Mouse (Mus musculus) megakaryocyte, adult 5-6 weeks (primary cell): ENCODE data around the gene Magi1. TPM values are rescaled to one million over a fixed set of nuclear protein-coding genes. Genes with fewer than 3 reads are reported as not detected.

Experiments
- ATAC-seq: 2 replicates; pipeline ENCODE4 v1.8.0; 2016; ENCODE audit warnings: mild to moderate bottlenecking, inconsistent platforms; ENCODE audit not compliant: poor library complexity, severe bottlenecking
- total RNA-seq, 2 experiments: library from RNA; stranded (forward) in 1 of 2; stranded (reverse) in 1 of 2; fragments of 153-499, 151-499 nt in 1 of 2; fragments of 221-1000, 200-1000 nt in 1 of 2; gene quantifications; 2 replicates each; pipeline versions ENCODE4 v1.2.3 to v1.2.4; 2015 to 2017

Magi1 gene
- total RNA-seq, 2 experiments from 2014 or later, result 0.09 TPM; not detected in 1

DNA sequence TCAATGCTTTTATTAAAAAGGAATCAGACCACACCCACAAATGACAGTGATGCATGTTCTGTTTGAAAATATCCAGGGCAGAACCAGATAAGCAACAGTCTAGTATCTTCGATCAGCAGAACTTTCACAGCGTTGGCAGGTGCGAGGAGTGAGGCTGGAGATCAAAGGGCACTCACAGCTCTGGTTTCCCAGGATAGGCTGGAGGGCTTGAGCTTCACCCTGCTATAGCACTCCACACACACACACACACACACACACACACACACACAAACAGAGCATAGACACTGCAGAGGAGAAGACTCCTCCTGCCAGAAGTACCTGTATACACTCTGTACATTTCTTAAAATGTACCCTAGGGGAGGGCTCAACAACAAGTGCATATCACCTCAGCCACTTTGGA lies 214.3 kb downstream of the Magi1 start:
- no peak for ATAC-seq

DNA sequence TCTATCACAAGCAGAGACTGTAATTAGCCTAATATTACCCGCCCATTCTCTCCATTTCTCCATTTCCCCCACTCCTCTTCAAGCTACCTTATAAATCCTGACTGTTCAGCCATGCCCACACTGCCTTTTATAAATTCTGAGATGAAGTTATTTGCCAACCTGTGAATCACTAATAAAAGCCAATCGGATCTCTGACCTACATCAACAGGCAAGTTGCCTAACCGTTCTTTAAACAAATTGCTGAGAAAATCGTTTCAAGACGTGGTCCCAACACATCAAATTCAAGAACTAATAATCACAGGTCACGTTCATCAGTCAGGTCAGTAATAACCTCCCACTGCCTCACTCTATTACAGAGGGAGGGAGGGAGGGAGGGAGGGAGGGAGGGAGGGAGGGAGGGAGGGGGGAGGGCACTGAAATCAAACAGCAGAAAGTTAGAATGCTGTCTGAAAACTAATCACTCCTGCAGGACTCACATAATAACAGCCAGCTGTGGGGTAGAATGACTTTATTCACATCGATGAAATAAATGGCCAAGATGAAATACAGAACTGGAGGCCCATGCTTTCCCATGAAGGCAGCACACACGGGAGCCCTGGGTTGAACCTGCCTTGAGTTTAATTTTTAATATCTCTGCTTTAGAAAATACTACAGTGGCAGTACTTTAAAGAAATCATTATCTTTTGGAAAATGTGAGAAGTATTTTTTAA lies 215.8 kb downstream of the Magi1 start:
- ATAC-seq, result no peak

DNA sequence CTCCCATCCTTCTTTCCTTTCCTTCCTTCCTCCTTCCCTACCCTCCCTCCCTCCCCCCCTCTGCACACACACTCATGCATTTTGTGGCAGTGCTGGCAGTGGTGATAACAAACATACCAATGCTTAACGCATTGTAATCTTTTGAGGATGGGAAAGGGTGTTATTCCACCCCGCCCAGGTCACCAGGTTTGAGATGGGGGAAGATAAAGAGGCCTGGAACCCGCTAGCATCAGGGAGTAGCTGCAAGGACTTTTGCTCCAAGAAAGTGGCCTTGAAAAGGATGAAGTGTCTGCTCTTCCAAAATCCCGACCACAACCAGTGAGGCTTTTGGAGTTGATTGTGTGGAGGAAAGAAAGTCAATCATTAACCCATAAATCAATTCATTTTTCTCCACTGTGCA lies 218.9 kb downstream of the Magi1 start:
- ATAC-seq, result no peak

DNA sequence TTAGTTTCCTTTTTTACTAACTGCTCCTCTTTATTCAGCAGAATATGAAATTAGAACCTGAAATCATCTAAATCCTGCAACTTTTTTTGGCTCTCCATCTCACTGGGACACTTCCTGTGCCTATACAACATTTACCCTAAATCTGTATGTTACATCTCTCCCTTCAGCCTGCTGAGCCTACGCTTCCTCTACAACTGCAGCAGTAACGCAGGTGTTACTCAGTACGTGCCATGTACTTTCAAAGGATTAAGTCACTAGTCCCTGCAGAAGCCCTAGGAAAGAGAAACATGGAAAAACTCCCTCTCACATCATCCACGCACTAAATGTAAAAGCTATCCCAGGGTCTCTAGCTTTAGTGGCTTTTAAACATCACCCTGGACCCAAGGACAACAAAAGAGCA lies 220.2 kb downstream of the Magi1 start:
- ATAC-seq, result no peak

DNA sequence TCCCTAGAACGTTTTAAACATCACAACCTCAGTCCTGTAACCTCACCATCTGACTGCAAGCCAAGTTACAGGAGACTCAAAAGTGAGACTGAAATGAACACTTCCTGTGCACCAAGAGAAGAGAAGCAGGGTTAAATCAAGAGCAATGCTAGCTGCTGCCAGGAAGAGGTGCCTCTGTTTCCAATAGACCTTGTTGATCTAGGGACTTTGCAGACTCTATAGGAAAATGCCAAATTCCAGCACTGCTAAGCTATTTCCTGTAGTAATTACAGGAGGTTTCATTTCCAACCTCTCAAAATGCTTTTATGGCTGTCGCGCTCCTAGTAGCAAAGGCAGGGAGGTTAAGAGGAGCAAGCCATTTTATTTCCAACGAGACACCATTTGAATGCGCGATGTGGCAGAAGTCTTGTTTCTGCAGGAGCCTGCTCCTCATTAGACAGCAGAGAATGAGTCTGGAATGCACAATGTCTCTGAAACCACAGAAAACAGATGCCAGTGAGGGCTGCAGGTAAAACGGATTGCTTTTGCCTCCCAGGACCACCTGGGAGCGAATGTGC lies 222.2 kb downstream of the Magi1 start:
- ATAC-seq, result no peak

DNA sequence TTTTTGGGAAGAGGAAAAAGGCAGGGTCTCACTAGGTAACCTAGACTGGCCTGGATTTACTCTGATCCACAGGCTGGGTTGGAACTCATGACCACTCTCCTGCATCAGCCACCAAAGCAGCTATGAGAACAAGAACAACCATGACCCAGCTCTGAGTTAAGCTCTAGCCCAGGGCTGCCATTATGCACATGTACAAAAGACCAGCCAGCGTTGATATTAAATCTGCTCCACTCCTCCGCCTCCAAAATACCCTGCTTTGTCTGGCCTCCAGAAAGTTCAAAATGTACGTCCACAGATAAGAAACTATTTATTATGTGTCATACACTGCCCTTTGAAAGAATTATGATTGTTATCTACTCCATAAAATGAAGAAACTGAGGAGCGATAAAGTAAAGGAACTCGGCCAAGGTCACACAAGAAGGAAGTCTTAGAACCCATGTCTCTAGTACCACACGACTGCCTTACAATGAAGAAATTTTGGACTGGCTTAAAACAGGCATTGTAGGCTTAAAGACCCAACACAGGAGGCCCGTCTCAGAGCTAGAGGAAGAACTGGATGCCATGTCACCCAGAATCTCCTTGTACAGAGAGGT lies 223.0 kb downstream of the Magi1 start:
- no peak for ATAC-seq

DNA sequence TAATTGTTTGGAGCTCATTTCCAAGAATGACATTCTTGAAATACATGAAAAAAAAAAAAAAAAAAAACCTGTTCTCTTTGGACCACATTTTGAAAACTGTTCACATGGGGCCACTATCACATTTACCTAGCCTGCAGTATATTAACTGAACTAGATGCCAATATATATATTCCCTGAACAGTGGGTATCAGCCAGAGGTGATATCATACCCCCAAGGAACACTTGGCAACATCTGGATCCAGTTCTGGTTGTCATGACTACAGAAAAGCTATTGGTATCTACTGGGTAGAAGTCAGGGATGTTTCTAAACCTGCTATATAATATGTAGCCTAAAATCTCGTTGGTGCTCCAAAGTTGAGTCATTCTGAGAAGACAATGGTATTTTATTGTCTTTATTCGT lies 224.6 kb downstream of the Magi1 start:
- ATAC-seq, result no peak

DNA sequence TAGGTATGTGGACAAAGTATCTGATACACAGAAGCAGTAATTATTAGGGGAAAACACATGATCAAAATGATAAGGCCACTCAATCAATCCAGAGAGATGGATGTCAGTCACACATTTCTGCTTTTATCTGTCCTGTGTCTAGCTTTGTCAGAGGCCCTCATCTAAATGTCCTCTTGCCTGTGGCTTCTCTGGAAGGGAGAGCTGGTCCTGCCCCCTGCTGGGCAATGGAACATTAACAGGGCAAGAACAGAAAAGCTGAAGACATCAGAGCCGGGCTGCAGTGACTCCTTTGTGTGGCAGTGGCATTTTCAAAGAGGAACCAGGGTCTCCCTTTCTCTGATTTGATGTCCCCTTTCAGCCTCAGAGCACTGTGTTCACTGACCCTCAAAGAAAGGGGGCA lies 229.8 kb downstream of the Magi1 start:
- peak; percentile 35; the same call in 1 of the 2 replicates for ATAC-seq

DNA sequence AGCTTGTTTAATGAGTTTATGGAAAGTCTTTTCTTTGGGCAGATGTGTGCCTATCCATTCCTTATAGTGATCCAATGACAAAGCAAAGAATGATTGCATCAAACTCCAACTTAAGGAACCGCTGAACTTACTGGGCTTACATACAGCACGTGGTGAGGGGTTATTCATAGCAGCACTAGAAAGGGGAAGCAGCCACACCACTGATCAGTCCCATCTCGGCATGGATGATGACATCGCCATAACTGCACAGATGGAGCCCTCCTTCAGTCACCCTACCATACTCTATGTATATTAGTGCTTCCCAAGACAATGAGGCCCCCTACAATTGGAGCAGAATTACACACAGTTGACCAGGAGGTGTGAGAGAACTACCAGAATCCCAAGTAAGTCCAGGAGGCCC lies 238.5 kb downstream of the Magi1 start:
- peak; percentile 91 for ATAC-seq

DNA sequence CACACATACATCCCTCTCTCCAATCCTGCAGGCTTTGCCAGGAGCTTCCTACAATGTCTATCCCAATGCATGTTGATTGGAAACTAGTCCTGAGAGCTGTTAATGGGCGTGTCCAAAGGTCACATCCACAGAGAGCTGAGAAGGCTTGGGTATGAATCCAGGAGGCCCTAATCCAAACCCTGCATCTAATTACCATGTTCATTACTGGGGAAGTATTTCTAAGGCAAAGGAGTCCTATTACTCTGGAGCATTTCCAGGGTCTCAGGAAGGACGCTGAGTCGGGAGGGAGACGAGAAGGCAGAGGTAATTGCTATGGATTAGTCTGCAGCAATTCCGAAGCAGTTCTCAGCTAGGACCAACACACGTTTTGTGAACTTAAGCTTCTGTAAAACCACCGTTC lies 240.3 kb downstream of the Magi1 start:
- no peak for ATAC-seq

DNA sequence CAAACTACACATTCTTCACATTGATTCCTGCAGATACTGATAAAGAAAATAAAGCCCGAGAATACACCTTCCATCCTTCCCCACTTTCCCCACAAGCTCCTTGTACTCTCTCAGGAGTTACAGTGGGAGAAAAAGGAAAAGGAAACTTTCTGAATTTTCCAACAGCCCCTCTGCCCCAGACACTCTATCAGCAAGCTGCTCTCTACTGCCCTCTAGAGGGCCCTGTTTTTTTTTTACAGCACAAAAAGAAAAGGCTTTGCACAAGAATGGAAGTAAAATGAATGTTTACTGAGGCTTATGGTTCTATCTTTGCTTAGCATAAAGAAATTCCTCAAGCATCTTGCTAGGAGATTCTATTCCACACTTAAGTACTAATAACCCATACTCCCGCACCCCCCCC lies 243.6 kb downstream of the Magi1 start:
- no peak for ATAC-seq

DNA sequence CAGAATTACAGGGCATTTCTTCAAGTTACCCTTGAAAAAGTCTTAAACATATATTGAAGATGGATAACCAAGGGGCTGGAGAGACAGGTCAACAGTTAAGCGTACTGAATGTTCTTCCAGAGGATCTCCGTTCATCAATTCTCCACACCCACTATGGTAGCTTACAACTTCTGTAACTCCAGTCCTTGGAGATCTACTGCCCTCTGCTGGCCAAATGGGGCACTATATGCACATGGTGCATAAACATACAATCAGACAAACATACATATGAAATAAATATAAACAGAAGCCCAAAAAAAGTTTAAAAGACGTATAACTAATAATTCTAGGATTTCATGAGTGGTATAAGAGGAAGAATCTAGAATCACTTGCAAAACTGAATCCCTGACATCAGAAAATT lies 244.8 kb downstream of the Magi1 start:
- ATAC-seq, result peak; percentile 69

DNA sequence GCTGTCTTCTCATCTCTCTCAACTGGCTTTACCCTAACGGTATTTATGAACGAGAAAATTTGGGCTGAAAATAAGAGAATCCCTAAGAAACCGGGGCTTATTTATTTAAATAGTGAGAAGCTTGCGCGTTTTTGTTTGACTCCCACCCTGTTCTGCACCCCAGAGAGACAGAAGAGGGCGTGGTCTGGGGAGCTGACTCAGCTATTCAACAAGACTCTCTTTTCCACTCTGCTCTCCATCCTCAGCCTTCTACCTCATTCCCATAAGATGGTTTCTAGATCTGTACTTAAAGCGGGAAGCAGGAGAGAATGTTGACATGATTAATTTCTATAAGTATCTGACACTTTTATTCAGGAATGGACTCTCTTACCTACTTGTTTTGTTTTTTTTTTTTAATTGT lies 247.2 kb downstream of the Magi1 start:
- ATAC-seq, result no peak

DNA sequence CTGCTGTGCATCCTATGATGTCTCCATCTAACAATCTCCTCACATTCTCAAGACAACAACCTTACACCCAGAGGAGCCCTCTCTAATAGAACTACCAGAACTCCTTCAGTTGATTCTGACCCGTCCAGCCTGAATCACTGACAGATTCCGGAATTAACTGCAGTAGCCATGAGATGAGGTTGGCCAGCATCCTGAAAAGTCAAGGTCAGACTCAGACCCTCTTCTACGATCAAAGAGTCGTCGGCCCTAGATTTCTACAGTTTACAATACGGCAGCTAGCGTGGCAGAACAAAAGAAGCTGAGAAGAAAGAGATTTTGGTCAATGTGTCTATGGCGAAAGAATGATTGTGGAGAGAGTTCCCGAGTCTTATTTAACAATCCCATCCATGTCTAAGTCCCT lies 257.4 kb downstream of the Magi1 start:
- ATAC-seq, result no peak

DNA sequence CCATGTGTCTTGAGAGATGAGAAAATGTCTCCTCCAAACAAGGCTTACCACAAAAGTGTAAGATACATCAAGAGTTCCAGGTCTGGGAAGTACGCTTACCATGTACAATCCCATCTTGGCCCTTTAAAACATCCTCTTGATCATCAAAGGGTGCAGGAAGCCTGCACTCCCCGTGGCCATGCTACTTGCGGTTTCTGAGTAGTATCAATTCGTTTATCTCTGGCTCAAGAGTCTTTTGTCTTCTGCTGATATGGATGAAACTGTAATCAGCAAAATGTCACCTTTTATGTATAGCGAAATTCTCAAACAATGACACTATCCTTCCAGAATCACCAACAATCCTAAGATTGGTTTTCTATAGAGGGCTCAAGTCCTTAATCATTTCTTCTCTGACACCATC lies 261.3 kb downstream of the Magi1 start:
- no peak for ATAC-seq

DNA sequence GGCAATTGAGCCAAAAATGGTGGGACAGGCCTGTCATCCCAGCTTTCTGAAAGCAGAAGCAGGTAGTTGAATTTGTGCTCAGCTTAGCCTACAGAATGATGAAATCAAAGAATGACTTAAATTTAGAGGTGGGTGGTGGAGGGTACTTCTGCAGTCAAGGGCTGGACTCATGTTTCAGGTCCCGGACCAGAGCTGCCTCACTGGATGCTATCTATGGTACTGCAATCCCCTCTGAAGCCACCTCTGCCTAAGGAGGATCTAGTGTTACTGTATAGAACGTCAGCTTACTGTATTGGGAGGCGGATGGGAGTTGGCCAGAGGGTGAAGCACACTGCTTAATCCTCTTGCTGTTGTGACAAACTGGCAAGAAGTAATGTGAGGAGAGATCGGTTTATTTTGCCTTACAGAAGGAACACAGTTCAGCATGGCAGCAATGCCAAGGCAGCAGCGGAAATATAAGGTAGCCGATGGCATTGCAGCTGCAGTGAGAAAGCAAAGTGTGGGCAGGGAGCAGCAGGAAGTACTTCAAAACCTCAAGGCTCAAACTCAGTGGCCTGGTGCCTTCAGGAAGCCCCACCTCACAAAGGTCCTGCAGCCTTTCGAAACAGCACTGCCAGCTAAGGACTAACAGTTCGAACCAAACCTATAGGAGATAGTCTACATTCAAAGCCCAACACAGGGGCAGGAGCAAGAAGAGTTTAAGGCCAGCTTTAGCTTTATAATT lies 262.3 kb downstream of the Magi1 start:
- peak; percentile 95 for ATAC-seq

DNA sequence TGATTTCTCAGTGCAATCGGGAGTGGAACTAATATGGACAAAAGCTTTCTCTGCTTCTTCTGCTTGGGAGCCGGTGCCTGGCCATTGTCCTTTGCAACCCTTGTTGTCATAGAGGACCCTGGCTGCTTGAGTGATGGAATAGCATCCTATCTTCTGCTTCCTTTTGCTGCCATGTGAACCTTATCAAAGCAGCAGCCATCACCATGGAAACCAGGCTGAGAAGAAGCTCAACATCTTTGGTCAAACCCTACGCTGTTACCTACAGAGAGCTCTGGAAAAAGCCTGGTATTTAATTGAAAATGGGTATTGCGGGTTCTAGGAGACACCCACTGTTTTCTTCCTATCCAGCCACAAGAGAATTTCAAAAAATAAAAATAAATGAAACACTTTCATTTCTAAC lies 263.2 kb downstream of the Magi1 start:
- ATAC-seq, result no peak

DNA sequence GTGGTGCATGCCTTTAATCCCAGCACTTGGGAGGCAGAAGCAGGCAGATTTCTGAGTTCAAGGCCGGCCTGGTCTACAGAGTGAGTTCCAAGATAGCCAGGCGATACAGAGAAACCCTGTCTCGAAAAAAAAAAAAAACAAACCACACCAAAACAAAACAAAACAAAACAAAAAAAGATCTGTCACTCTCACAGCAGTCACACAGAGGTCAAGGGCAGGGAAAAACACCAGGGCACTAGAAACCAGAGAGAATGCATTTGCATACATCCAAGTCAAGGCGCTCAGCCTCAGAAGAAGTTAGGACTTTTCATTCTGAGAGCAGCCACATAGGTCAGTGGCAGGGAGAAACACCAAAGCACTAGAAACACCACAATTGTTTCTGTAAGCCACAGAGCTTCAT lies 263.8 kb downstream of the Magi1 start:
- ATAC-seq, result no peak

DNA sequence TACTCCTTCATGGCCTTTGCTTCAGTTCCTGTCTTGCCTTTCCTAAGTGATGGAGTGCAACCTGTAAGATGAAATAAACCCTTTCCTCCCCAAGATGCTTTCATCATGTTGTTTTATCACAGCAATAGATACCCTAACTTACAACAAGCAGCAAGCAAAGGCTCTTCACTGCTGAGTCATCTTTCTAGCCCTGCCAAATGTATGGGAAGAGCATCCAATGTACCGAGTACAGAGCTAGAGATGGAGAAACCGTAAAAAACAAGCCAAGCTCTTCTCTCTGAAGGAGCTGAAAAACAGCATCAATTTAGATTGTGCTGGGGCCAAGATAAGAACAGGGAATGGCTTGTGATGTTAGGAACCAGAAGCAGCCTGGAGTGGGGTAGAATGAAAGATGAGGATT lies 270.0 kb downstream of the Magi1 start:
- ATAC-seq, result no peak

DNA sequence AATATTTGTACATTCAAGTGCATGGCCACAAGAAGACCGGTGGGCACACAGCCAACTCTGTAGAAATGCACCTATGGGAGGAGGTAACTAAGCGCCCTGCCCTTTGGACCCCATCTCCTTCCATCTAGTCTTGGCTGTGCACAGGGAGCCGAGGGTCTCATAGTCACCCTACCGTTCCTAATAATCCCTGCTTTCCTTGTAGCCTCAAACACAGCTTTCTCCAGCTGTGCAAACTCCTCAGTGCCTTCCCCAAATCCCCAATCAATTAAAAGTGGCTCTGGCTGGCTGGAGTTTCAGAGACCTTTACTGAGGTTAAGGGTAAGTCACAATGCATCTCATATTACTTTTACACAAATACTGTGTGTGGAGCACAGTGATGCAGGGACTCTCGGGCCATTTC lies 271.8 kb downstream of the Magi1 start:
- no peak for ATAC-seq

DNA sequence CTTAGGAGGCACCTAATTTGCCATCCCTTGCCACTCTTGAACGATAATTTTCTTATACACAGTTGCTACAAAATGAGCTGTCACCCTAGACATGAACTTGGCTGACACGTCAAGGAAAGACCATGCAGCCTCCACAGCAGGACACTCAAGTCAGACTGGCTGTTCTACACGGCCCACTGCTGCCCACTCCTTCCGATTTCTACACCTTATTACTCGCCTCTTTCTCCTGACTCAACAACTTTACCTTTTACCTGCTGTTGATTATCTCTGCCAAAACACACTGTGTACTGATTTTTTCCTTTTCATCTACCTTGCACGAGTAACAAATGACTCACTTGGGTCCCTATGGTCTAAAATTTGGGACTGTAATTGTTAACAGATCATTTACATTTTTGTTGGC lies 272.2 kb downstream of the Magi1 start:
- no peak for ATAC-seq

DNA sequence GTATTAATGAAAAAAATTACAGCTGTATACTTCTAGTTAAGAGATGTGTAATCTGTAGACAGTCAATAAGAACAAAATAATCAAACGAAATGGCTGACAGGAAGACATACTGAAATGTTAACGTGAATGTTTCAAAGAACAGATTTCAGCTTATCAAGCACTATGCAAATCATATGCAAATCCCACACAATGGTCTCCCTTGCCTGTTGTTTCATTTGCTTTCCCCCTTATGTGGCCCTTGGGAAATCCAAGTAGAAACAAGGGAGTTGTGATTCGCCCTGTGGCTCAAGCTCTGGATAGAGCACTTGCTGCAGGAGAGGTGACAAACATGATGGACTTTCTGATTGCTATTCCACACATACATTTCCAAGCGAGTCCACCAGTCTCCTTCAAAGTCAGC lies 275.1 kb downstream of the Magi1 start:
- ATAC-seq, result no peak
